Mouse (Mus musculus) brain, embryonic 14.5 days (tissue): Measurements from ENCODE around the gene Mthfs.

Source experiments
- CTCF ChIP-seq: fragments of 200-500 bp; IDR thresholded peaks from 2 replicates; pipeline ENCODE4 v1.5.1; 2012; ENCODE audit warnings: inconsistent platforms, mild to moderate bottlenecking, moderate library complexity, borderline replicate concordance; ENCODE audit not compliant: insufficient read depth, insufficient read length; ENCODE audit errors: extremely low read depth
- POLR2A ChIP-seq: fragments of 200-500 bp; IDR thresholded peaks from 2 replicates; pipeline ENCODE4 v1.6.1; 2012; ENCODE audit warnings: mild to moderate bottlenecking, inconsistent platforms, borderline replicate concordance; ENCODE audit not compliant: poor library complexity, insufficient read depth, insufficient read length, severe bottlenecking; ENCODE audit errors: extremely low read depth

DNA sequence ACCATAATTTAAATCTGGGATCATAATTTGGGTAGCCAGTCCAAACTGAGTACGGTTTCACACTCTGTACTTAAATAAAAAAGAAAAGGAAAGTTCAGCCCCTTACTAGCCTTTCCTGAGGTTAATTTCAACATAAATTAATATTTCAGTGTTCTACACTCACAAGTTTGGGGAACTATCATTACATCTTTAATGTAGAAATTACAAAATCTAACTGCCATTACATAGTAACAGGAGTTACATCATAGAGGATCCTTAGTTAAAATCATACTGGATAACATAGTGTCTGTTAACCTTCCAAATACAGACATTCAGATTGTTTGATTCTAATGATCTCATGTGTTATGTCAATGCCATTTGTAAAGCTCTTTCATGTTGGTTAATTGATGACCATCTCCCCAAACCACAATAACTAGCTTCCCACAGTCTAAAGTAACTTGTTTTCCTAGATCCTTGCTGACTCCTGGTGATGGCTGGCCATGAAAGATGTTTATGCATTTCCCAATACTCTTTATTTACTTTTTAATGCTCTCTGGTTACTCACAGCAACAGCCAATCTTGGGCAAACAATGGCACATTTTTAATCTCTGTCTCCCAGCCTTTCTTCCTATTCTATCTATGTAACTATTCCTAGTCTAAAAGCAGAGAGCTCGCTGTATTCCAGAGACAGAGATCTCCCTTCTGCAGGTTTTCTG is 72.0 kb downstream of the Mthfs start:
- no peak for TF ChIP-seq CTCF
- TF ChIP-seq POLR2A: no peak
